Mouse (Mus musculus) embryo, embryonic 11.5 days (tissue): ENCODE data around the gene Myom1.

Source experiments
- DNase-seq: peaks from one replicate; pipeline ENCODE4 v3.0.0-alpha.2; 2012; ENCODE audit warnings: low read depth, low spot score

The Myom1 gene

DNA sequence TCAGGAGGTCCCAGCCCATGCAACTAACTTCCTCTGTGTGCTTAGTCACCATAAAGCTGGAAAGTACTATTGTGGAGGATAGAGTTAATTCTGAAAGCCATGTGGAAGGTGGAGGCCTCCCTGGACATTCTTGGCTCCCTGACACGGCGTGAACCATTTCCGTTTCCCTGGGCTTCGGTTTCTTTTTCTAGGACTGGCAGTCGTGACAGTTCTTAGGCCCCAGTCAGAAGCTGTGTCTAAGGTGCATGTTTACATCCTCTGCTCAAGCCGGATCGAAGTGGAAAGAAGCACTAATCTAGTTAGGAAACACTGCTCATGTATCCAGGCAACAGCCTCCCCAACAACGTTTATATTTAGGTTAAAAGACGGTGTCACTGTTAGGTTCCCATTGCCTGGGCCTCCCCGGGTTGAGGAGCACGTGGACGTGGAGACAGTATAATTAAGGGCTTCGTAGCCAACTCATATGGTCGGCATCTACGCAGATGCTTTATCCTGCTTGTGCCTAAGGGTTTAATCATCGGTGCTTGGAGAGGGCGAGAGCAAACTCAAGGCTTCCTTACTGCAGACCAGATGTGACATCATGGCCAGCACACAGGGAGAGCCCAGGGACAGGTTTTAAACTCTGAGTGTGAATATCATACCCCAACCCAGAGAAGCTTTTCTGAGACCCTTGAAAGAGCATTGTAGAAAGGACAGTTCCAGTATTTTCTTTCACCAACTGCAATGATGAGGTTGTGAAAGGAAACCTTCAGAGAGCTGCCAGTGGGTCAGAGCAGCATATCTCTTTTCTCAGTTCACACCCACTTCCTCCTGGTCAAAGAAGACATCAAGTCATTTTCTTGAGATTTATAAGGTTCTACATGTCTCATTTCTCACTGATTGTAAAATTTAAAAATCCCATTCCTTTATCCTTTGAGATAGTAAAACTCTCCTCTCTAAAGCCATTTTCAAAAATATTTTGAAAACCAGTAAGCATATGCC, 100.4 kb downstream of the Myom1 start:
- DNase-seq, result no peak

- DNase-seq, result no peak
Observed at GRCm38 (mm10) chr17:71105297-71105696, 102.9 kb downstream of the Myom1 start.

DNA sequence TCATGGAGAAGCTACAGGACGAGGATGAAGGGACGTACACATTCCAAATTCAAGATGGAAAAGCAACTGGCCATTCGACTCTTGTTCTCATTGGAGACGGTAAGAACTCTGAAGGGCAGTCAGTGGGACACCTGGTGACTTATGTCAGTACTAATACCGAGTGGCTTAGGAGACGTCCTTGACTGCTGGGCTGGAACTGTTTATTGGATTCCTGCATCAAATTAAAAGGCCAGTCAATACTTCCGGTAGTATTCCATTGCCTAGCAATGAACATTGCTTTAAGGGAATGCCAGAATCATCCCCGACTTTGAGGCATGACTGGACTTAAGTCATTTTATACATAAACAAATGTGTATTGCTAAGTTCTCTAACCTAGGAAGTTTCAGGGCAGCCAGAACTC, 103.8 kb downstream of the Myom1 start:
- no peak for DNase-seq

GRCm38 (mm10) chr17:71110753-71111265, 108.4 kb downstream of the Myom1 start:
- no peak for DNase-seq

GRCm38 (mm10) chr17:71112689-71113088, 110.3 kb downstream of the Myom1 start:
- DNase-seq, result no peak

GRCm38 (mm10) chr17:71114282-71114681, 111.8 kb downstream of the Myom1 start:
- DNase-seq, result no peak

- no peak for DNase-seq
Observed at GRCm38 (mm10) chr17:71117956-71118355, 115.5 kb downstream of the Myom1 start.

GRCm38 (mm10) chr17:71118607-71119006, 116.2 kb downstream of the Myom1 start:
- no peak for DNase-seq

DNA sequence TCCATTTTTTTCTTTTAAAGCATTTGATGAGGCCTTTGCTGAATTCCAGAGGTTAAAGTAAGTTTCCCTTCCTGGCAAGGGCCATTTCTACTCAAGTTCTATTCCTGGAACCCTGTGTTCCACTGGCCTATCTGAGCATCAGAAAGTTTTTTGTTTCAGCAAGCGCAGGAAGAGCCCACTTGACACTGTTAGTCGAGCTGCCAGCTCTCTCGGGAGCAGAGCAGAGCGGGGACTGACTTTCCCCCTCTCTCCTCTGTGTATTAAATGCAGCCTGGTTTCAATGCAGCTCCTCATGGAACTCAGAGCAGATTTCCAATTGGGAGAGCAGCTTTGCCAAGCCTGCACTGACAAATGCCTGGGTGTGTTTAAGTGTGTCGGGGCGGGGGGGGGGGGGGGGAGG, 118.2 kb downstream of the Myom1 start:
- no peak for DNase-seq

- DNase-seq, result no peak
Observed at GRCm38 (mm10) chr17:71124061-71124670, 121.7 kb downstream of the Myom1 start.

DNA sequence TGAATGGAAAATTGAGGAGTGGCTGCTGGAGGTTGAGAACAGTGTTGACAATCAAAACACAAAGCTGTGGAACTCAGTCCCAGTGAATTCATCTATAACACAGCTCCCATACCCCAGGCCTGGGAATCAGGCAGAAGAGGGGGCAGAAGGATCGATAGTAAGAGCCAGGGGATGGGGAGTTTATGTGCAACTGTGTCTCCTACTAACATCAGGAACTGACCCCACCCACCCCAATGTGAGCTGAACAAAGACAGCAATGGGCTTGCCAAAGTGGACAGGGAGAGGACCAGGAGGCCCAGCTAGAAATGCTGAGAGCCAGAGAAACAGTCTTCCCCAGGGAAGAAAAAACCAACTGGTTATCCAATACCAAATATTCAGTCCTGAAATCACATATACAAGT, 122.2 kb downstream of the Myom1 start:
- no peak for DNase-seq

GRCm38 (mm10) chr17:71125519-71125918, 123.1 kb downstream of the Myom1 start:
- no peak for DNase-seq

GRCm38 (mm10) chr17:71126001-71126400, 123.6 kb downstream of the Myom1 start:
- DNase-seq, result no peak

- DNase-seq, result no peak
Observed at GRCm38 (mm10) chr17:71127464-71128110, 125.2 kb downstream of the Myom1 start.

GRCm38 (mm10) chr17:71129489-71130261, 127.2 kb downstream of the Myom1 start:
- no peak for DNase-seq

- DNase-seq, result no peak
Observed at GRCm38 (mm10) chr17:71132221-71132620, 129.8 kb downstream of the Myom1 start.

GRCm38 (mm10) chr17:71132856-71133439, 130.5 kb downstream of the Myom1 start:
- DNase-seq, result no peak

DNA sequence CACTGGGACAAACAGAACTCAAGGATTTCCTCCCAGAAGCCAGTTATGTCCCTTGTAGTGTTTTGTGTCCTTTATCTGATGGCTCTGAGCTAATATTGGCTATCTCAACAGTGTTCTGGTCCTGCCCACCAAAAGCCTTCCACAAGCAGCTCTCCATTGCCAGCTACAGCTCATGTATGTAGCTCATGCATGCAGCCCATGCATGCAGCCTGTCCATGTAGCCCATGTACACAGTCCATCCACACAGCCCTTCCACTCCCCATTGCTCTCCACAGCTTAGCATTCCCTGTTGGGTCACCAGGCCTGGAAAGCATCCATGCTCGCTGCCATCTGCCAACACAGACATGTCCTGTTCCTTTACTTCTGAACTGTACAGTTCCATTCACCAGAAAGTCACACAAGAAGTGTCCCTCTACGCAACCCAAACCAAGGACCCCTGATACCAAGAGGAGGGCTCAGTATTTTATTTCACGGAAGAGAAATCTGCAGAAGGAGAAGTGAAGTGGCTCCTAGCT, 132.1 kb downstream of the Myom1 start:
- no peak for DNase-seq

GRCm38 (mm10) chr17:71135108-71135507, 132.7 kb downstream of the Myom1 start:
- DNase-seq, result no peak

DNA sequence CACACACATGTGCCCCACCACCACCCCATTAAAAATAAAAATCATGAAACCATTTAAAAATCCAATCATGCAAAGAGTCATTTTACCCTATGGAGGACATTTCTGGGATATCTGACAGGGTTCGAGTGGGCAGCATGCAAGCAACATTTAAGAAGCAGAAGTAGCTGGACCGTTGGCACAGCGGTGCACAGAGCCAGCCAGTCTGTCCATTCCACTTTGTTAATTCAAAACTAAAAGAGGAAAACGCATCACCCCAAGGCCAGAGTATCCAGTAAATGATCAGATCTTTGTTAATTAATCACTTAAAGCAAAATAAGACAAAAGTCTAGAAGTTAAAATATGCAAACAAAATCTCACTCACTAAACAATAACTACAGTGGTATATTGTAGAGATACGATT, 133.4 kb downstream of the Myom1 start:
- DNase-seq, result no peak
